Mouse (Mus musculus) heart, embryonic 14.5 days (tissue): Measurements from ENCODE around the gene Nfic. TPM values are rescaled to one million over a fixed set of nuclear protein-coding genes. Genes with fewer than 3 reads are reported as not detected.

Source experiments
- ATAC-seq: fragments of 200-750 bp; cut with Nextera tagmentation; 2 replicates; pipeline ENCODE4 v1.8.0; 2017; ENCODE audit warnings: low read depth, moderate TSS enrichment; ENCODE audit not compliant: insufficient number of reproducible peaks, insufficient read depth, low FRiP score
- H3K27ac ChIP-seq, 2 experiments: fragments of 200-500 bp in 1 of 2; fragments of 300-500 bp in 1 of 2; sonication (generic) in 1 of 2; replicated peaks in 1 of 2; 2 replicates each; pipeline ENCODE4 v1.5.1; 2012 to 2014; ENCODE audit warnings: low read depth in 2 of 2, low read length in 2 of 2, control low read depth in 1 of 2, mild to moderate bottlenecking in 1 of 2, mixed read lengths in 1 of 2; ENCODE audit not compliant: control insufficient read depth in 1 of 2, insufficient read depth in 1 of 2
- H3K27me3 ChIP-seq: fragments of 300-500 bp; sonication (generic); 2 replicates; pipeline ENCODE4 v1.6.1; 2014; ENCODE audit warnings: mild to moderate bottlenecking, low read length, control low read depth; ENCODE audit not compliant: control insufficient read depth, insufficient read depth
- H3K36me3 ChIP-seq: fragments of 300-500 bp; sonication (generic); 2 replicates; pipeline ENCODE4 v1.6.1; 2014; ENCODE audit warnings: mild to moderate bottlenecking, control low read depth, low read length, mixed read lengths; ENCODE audit not compliant: control insufficient read depth, insufficient read depth
- H3K4me1 ChIP-seq, 2 experiments: fragments of 200-500 bp in 1 of 2; fragments of 300-500 bp in 1 of 2; sonication (generic) in 1 of 2; 2 replicates each; pipeline ENCODE4 v1.6.1; 2012 to 2014; ENCODE audit warnings: low read length in 2 of 2, control low read depth in 1 of 2, mixed read lengths in 1 of 2; ENCODE audit not compliant: control insufficient read depth in 2 of 2, insufficient read depth in 2 of 2
- H3K4me2 ChIP-seq: fragments of 300-500 bp; sonication (generic); 2 replicates; pipeline ENCODE4 v1.6.1; 2014; ENCODE audit warnings: mild to moderate bottlenecking, low read length
- H3K4me3 ChIP-seq, 2 experiments: fragments of 200-500 bp in 1 of 2; fragments of 300-500 bp in 1 of 2; sonication (generic) in 1 of 2; 2 replicates each; pipeline ENCODE4 v1.5.1; 2012 to 2014; ENCODE audit warnings: low read length in 2 of 2, mild to moderate bottlenecking in 2 of 2, control low read depth in 1 of 2, low read depth in 1 of 2, moderate library complexity in 1 of 2; ENCODE audit not compliant: control insufficient read depth in 1 of 2, insufficient read depth in 1 of 2
- H3K9ac ChIP-seq: fragments of 300-500 bp; sonication (generic); 2 replicates; pipeline ENCODE4 v1.6.1; 2014; ENCODE audit warnings: mild to moderate bottlenecking, low read length
- H3K9me3 ChIP-seq: fragments of 300-500 bp; sonication (generic); 2 replicates; pipeline ENCODE4 v1.6.1; 2016; ENCODE audit warnings: low read length, control low read depth; ENCODE audit not compliant: control insufficient read depth
- WGBS: fragments of 180-500 bp; shearing (Covaris S2); extraction: QIAGEN DNeasy Blood & Tissue Kit; methylation state at CpG from one replicate; pipeline ENCODE4 v1.1.7; 2014; 5-methylcytosine and 5-hydroxymethylcytosine counted together
- polyA plus RNA-seq: library from polyadenylated mRNA; unstranded; fragments of >200 nt; fragmentation: Nextera tagmentation; extraction: Ambion mirVana; gene quantifications from 2 replicates; pipeline ENCODE4 v1.2.1, GENCODE M21; 2014

Gene Nfic
- polyA plus RNA-seq, 1 experiment from 2014 or later = 47.0 TPM

DNA sequence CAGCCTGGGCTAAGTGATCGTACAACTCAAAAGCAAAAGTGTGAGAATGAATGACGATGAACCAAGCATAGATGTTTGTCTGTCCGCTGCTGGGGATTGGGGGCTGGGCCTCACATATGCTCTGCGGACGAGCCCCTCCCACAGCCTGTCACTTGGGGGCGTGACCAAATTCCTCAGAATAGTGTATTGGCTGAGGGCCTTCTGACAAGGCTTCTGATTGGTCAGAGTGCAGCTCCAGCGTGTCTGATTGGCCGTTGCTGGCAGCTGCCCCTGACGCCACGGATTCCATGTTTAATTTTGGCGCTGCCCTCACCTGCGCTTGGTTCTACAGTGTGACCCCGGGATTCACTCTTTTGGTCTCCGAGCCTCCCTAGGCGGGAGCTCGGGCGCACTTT is 22.6 kb downstream of the Nfic start:
- Histone ChIP-seq H3K27ac (0 out of 4 replicates have a peak overlapping the region, but pooled peaks of 1 of the 2 experiments have one; percentile 19), H3K4me2 (peak overlapping the region; percentile 61), H3K4me3 (peak overlapping the region in 1 of 2 experiments; percentile 16; a peak in 1 of 4 replicates), H3K4me1 (peaks cover 20 to 44% of the 10 kb centered on the region in 2 experiments), H3K9ac (peak overlapping the region; percentile 62; the same call in 1 of the 2 replicates), H3K27me3 (no peaks in the 10 kb centered on the region), H3K9me3 (no peaks in the 10 kb centered on the region), H3K36me3 (no peaks in the 10 kb centered on the region)
- peak; percentile 66 for ATAC-seq
- WGBS = 5% methylated on average over 17 of the region's 17 CpGs

GRCm38 (mm10) chr10:81432169-81432867 is 23.1 kb downstream of the Nfic start:
- ATAC-seq = no peak
- H3K27ac ChIP-seq = 0 out of 4 replicates have a peak overlapping the region, but pooled peaks of 1 of the 2 experiments have one; percentile 19
- no peaks in the 10 kb centered on the region for H3K27me3 ChIP-seq
- H3K9me3 ChIP-seq = no peaks in the 10 kb centered on the region
- 0 out of 4 replicates have a peak overlapping the region, but pooled peaks of 1 of the 2 experiments have one; percentile 16 for H3K4me3 ChIP-seq
- peak overlapping the region; percentile 61 for H3K4me2 ChIP-seq
- peaks cover 22 to 46% of the 10 kb centered on the region in 2 experiments for H3K4me1 ChIP-seq
- no peaks in the 10 kb centered on the region for H3K36me3 ChIP-seq
- 64% methylated on average over 21 of the region's 21 CpGs for WGBS
- no peak overlapping the region for H3K9ac ChIP-seq

- Histone ChIP-seq H3K27me3 (no peaks in the 10 kb centered on the region), H3K9me3 (no peaks in the 10 kb centered on the region), H3K27ac (peak overlapping the region in 1 of 2 experiments; percentile 98; a peak in 1 of 4 replicates), H3K36me3 (no peaks in the 10 kb centered on the region), H3K4me1 (peaks cover 25 to 49% of the 10 kb centered on the region in 2 experiments), H3K4me3 (peak overlapping the region; percentile 71 to 78; a peak in 3 of 4 replicates), H3K4me2 (peak overlapping the region; percentile 93), H3K9ac (peak overlapping the region; percentile 90)
- 19% methylated on average over 15 of the region's 15 CpGs for WGBS
- no peak for ATAC-seq
Measured at GRCm38 (mm10) chr10:81431526-81432168, 23.8 kb downstream of the Nfic start.

DNA sequence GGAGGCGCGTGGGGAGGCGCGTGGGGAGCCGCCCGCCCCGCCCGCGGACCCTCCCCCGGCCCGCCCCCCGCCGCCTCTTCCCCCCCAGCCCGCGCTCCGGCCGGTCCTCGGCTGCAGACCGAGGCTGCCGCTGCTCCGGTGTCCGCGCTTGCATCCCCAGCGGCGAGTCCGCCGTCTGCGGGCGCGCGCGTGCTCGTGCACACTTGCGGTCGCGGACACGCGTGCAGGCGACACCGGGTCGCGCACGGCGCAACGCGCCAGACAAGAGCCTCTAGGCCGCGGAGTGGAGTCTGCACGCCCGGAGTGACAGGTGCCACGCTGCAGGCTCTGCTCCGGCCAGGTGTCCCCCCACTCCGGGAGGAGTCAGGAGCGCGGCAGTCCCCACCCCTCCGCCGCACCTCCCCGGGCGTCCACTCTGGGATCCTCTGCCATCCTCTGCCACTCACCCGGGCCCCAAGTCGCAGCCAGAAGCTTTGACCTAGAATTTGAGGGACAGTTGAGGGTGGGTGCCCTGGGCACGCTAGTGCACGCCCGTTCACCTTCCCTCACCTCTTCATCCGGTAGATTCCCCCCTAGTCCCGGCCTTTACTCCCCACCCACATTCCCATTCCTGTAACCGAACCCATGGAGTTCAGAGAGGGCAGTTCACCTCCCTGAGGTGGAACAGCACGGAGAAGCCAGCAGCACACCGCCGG is 24.5 kb downstream of the Nfic start:
- Histone ChIP-seq H3K9me3 (no peaks in the 10 kb centered on the region), H3K27me3 (no peaks in the 10 kb centered on the region), H3K9ac (peak overlapping the region; percentile 90), H3K4me2 (peak overlapping the region; percentile 93), H3K4me1 (peaks cover 25 to 49% of the 10 kb centered on the region in 2 experiments), H3K36me3 (no peaks in the 10 kb centered on the region), H3K27ac (peak overlapping the region; percentile 82 to 98), H3K4me3 (peak overlapping the region; percentile 71 to 78)
- peak; percentile 6; the same call in 1 of the 2 replicates for ATAC-seq
- WGBS = 2% methylated on average over 52 of the region's 70 CpGs

DNA sequence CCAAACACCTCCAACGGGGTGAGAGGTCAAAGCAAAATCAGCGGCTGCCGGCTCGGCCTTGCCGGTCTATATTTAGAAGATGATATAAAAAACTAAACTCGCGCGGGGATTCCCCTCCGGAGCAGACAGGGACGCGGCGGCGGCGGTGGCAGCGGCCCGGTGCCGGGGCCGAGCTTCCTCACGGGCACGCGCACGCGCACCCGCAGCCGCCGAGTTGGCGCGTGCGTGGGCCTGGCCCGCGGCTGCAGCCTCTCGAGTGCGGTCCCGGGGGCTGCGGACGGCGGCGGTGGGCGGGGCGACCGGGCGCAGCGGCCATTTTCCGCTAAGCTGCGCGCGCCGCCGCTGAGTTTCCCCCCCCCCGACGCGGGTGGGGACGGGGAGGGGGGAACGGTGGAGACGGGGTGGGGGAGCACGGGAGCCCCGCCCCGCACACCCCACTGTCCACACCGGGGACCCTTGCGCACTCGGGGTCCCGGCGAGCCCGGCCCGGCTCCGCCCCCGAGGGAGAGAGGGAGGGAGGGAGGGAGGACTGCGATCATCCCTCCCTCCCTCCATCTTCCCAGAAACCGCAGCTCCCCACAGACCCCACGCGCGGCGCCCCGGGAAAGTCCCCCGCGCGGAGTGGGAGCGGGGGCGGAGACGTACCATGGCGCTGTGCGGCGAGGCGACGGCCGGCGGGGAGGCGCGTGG is 25.1 kb downstream of the Nfic start:
- WGBS = 2% methylated on average over 65 of the region's 89 CpGs
- Histone ChIP-seq H3K27ac (peak overlapping the region; percentile 91 to 98), H3K27me3 (no peaks in the 10 kb centered on the region), H3K36me3 (no peaks in the 10 kb centered on the region), H3K4me1 (peaks cover 30 to 52% of the 10 kb centered on the region in 2 experiments), H3K4me3 (peak overlapping the region; percentile 71 to 78), H3K9ac (peak overlapping the region; percentile 90), H3K9me3 (no peaks in the 10 kb centered on the region), H3K4me2 (peak overlapping the region; percentile 93)
- ATAC-seq = peak; percentile 40

DNA sequence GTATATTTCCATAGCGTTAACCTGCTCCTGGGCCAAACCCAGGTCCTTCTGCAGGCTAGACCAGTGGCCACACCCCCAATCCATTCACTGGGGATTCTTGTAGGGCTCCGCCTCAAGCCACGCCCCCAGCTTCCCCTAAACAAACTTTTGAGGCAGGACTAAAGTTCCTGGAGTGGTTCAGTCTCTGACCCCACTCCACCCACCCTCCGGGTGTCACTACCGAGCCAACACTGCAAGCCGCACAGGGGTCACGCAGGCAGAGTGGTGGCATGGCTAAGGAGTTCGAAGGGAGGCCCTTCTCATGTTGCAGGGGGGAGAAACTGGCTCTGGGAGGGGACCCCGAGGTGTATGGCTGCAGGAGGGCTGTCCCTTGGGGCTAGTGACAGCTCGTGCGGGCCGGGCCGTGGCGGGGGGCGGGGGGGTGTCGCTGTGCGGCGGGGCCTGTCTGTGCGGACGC is 25.8 kb downstream of the Nfic start:
- Histone ChIP-seq H3K4me1 (peaks cover 33 to 53% of the 10 kb centered on the region in 2 experiments), H3K4me2 (peak overlapping the region; percentile 93), H3K36me3 (no peaks in the 10 kb centered on the region), H3K27me3 (no peaks in the 10 kb centered on the region), H3K4me3 (peak overlapping the region; percentile 71 to 78), H3K27ac (peak overlapping the region; percentile 91 to 98), H3K9me3 (no peaks in the 10 kb centered on the region), H3K9ac (peak overlapping the region; percentile 90)
- peak; percentile 31 for ATAC-seq
- WGBS = under 1% methylated on average over 20 of the region's 20 CpGs

DNA sequence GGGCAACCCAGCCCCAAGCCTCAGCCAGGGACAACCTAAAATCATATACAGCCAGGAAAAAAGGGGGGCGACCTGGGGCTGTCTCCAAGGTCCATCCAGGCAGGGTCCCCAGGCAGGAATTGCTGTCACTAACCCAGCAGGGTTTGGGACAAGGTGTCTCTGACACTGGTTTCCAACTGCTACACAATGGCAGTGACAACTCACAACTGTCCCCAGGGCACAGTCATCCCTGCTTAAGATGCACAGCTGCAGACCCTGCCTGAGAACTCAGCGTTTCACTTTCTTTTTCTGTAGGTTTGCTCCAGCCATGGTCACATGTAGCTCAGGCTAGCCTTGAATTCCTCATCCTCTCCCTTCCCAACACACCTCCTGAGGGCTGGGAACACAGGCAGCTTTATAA is 26.3 kb downstream of the Nfic start:
- Histone ChIP-seq H3K36me3 (no peaks in the 10 kb centered on the region), H3K4me2 (peak overlapping the region; percentile 93), H3K9ac (no peak overlapping the region), H3K27me3 (no peaks in the 10 kb centered on the region), H3K27ac (peak overlapping the region; percentile 91 to 98), H3K4me1 (peaks cover 36 to 57% of the 10 kb centered on the region in 2 experiments), H3K4me3 (peak overlapping the region in 1 of 2 experiments; percentile 78; a peak in 1 of 4 replicates), H3K9me3 (no peaks in the 10 kb centered on the region)
- no peak for ATAC-seq
- WGBS = 35% methylated on average over 2 of the region's 2 CpGs
